Mouse (Mus musculus): Measurements from ENCODE around the gene Gast. TPM values are rescaled to one million over a fixed set of nuclear protein-coding genes. Genes with fewer than 3 reads are reported as not detected.
"Not testable (repeated sequence)": the region's sequence is repeated elsewhere in the genome, so short reads cannot be mapped to it uniquely, and the experiment has no call there.

The Gast gene
- polyA plus RNA-seq, 1 experiment from 2014 or later = not detected

DNA sequence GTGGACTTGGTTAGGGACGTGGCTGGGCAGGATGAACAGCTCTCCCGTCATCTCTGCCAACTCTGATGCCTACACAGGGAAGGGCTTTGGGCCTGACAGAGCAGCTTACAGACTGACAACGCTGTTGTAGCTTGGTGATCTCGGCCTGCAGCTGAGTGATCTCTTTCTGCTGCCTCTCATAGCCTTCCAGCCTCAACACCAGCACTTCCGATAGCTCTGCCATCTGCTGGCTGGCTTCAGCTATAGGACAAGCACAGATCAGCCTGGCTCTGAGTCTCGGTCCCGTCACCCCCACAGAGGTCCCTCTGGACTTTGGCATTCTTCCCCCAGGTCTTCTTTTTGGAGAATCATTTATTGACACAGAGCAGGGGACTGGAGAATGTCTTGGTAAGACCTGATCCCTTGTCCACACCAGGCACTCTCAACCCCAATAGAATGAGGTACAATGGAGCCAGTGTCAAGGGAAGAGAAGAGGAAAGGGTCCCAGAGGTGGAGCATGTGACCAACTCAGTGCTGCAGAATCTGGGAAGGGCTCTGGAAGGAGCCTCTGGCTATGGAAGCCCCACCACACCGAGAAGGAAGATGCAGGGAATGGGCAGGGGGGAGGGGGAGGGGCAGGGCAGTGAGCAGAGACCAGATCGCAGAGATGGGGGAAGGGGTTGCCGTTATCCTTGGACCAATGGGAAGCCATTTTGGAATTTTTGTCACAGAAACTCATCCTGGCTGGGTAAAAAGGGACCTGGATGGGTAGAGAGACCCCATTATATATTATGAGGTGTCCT lies 18.1 kb downstream of the Gast start:
- WGBS = 38% methylated on average over 10 of the region's 10 CpGs
- H3K27ac ChIP-seq (replicated peaks) = 0 out of 2 replicates have a peak overlapping the region, but pooled peaks have one; percentile 14
- ATAC-seq (ENCODE audit: low read depth) = no peak
- peaks cover 26% of the 10 kb centered on the region for H3K27me3 ChIP-seq
- no peaks in the 10 kb centered on the region for H3K36me3 ChIP-seq
- H3K4me3 ChIP-seq = no peak overlapping the region
- H3K4me1 ChIP-seq (replicated peaks) = peaks cover 35% of the 10 kb centered on the region
- no peak overlapping the region for H3K9ac ChIP-seq
- H3K9me3 ChIP-seq = no peaks in the 10 kb centered on the region
- no peak overlapping the region for H3K4me2 ChIP-seq

DNA sequence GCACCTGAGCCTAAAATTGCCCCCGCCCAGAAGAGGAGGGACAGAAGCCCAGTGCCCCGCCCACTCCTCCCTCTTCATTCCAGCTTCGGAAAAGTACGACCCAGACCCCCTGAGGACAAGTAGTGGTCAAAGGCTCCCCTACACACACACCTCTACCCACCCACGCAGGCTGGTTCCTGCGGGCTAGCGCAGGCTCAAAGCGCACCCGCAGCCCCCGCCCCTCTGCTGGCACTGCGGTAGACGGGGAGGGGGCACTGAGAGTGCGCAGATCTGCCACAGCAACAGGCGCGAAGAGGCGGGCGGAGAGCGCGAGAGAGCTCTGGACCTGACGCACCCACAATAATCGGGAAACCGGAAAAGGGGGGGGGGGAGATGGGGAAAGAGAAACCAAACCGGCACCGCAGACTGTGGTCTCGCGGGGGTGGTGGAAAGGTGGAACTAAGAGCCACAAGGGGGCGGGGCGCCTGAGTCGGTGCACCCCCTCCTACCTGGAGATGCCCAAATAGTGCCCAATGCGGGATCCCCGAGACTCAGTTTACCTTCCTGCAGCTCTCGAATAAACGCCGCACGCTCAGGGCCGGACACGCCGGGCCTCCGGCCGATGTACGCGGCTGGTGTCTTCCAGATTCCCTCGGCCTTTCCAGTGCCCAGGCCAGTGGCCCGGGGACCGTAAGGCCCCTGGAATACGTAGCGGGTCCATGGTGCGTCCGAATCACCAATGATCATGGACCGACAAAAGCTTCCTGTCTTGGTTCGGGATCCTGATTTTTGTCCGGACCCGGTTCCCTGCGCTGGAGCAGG lies 21.1 kb downstream of the Gast start:
- Histone ChIP-seq H3K27ac (replicated peaks) (0 out of 2 replicates have a peak overlapping the region, but pooled peaks have one; percentile 42), H3K4me3 (peak overlapping the region; percentile 78)
- WGBS = 1% methylated on average over 54 of the region's 54 CpGs

DNA sequence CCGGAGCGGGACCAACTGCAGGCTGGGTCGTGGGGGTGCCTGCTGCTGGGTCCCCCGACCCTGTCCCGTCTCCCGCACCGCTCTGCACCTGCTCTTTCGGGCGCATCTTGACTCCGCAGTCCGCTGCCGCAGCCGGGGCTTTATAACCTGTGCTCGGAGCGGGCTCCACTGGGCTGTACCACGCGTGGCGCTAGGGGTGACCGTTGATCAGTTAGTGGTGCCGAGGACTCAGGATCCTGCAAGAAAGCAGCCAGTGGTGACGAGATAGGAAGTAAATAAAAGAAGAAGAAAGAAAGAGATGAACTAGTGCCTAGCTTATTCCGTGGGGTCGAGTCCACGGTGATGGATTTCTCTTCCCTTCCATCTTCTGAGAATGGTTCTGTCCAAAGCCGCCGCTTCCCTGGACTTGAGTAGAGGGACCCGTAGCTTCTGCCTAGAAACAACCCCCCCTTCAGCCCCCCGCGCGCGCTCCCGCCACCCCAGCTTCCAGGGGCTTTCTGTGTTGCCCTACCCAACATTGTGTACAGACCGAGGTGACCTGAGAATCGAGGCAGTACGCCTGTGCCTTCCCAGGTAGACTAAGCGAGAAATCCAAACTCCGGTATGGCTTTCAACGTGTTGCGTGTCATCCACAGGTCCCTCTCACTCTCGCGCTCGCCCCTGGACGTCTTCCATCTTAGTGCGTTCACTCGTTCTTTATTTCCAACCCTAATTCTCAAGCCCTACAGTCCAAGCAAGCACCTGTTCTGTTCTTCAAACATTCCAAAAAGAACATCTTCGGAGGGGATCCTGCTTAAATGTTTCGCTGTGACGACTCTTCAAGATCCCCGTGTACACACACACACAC lies 22.0 kb downstream of the Gast start, which contains the start of gene Hap1:
TSS of gene Hap1 (minus strand) at position 157 of the 847 bp plus-strand sequence.
- ATAC-seq (ENCODE audit: low read depth) = peak; percentile 74
- Histone ChIP-seq H3K4me3 (peak within 1 kb of the TSS; percentile 78), H3K27me3 (peaks cover 57% of the 10 kb centered on the region), H3K36me3 (no peaks in the 10 kb centered on the region), H3K4me1 (replicated peaks) (peaks cover 35% of the 10 kb centered on the region), H3K4me2 (peak within 1 kb of the TSS; percentile 100), H3K9me3 (no peaks in the 10 kb centered on the region), H3K9ac (peak within 1 kb of the TSS; percentile 78), H3K27ac (replicated peaks) (0 out of 2 replicates have a peak within 1 kb of the TSS, but pooled peaks have one; percentile 42)
- 2% methylated on average over 49 of the region's 49 CpGs for WGBS

More for the DNA sequence above, 21.1 kb downstream of the Gast start:
- Histone ChIP-seq H3K36me3 (no peaks in the 10 kb centered on the region), H3K27me3 (peaks cover 54% of the 10 kb centered on the region), H3K9me3 (no peaks in the 10 kb centered on the region), H3K4me1 (replicated peaks) (peaks cover 35% of the 10 kb centered on the region), H3K9ac (peak overlapping the region; percentile 78), H3K4me2 (peak overlapping the region; percentile 100)
- ATAC-seq (ENCODE audit: low read depth) = peak; percentile 42

DNA sequence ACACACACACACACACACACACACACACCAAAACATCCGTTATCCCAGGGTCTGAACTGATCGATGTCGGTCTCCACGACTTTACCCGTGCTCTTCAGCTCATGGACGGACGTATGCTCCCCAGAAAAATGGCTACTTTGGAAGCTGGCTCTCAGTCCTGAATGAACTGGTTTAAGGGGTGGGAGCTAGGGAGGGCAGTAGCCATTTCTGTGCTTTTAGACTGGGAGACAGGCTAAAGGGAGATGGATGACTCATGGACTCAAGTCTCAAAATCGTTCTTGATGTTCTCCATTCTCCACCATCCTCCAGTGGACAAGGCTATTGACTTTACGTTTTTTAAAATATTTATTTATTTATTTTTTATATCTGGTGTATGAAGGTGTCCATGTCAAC lies 22.6 kb downstream of the Gast start:
- H3K27ac ChIP-seq (replicated peaks) = no peak overlapping the region
- H3K4me1 ChIP-seq (replicated peaks) = peaks cover 34% of the 10 kb centered on the region
- peak overlapping the region; percentile 78 for H3K4me3 ChIP-seq
- no peaks in the 10 kb centered on the region for H3K9me3 ChIP-seq
- 15% methylated on average over 9 of the region's 9 CpGs for WGBS
- ATAC-seq (ENCODE audit: low read depth) = no peak
- peak overlapping the region; percentile 78; the same call in 1 of the 2 replicates for H3K9ac ChIP-seq
- peak overlapping the region; percentile 100 for H3K4me2 ChIP-seq
- H3K27me3 ChIP-seq = peaks cover 57% of the 10 kb centered on the region
- H3K36me3 ChIP-seq = no peaks in the 10 kb centered on the region

DNA sequence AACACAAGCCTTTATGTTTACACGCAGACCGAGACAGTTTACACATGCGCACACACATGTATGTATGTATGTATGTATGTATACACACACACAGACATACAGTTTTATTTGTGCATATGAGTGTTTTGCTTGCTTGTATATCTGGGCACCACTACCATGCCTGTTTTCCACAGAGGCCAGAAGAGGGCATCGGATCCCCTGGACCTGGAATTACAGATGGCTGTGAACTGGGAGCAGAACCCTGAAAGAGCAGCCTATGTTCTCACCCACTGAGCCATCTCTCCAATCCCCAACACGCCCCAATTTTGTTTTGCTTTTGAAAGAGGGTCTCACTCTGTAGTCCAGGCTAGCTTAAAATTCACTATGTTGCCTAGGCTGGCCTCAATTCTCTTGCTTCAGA lies 23.2 kb downstream of the Gast start:
- ATAC-seq (ENCODE audit: low read depth) = no peak
- no peak overlapping the region for H3K27ac ChIP-seq (replicated peaks)
- no peak overlapping the region for H3K4me3 ChIP-seq
- WGBS = 60% methylated on average over 5 of the region's 5 CpGs
- no peaks in the 10 kb centered on the region for H3K9me3 ChIP-seq
- peaks cover 30% of the 10 kb centered on the region for H3K4me1 ChIP-seq (replicated peaks)
- no peak overlapping the region for H3K4me2 ChIP-seq
- H3K27me3 ChIP-seq = peaks cover 57% of the 10 kb centered on the region
- H3K36me3 ChIP-seq = no peaks in the 10 kb centered on the region
- H3K9ac ChIP-seq = no peak overlapping the region

DNA sequence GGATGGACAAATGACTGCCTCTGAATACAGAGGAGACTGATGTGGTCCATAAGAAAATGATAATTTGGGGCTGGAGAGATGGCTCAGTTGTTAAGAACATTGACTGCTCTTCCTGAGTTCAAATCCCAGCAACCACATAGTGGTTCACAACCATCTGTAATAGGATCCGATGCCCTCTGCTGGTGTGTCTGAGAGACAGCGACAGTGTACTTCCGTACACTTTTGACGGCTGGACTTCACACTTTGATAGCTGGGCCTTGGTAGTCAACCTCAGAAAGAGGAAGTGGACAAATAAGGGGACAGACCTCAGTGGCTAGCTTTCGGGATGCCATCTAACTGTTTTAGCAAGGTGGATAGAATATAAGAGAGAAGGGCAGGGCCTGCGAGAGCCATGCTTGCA lies 26.0 kb downstream of the Gast start:
- Histone ChIP-seq H3K4me3 (no peak overlapping the region), H3K27me3 (peaks cover 40% of the 10 kb centered on the region), H3K4me2 (no peak overlapping the region), H3K27ac (replicated peaks) (no peak overlapping the region), H3K9ac (no peak overlapping the region), H3K9me3 (no peaks in the 10 kb centered on the region), H3K36me3 (no peaks in the 10 kb centered on the region), H3K4me1 (replicated peaks) (peaks cover 23% of the 10 kb centered on the region)
- 79% methylated on average over 6 of the region's 6 CpGs for WGBS
- ATAC-seq (ENCODE audit: low read depth) = no peak

DNA sequence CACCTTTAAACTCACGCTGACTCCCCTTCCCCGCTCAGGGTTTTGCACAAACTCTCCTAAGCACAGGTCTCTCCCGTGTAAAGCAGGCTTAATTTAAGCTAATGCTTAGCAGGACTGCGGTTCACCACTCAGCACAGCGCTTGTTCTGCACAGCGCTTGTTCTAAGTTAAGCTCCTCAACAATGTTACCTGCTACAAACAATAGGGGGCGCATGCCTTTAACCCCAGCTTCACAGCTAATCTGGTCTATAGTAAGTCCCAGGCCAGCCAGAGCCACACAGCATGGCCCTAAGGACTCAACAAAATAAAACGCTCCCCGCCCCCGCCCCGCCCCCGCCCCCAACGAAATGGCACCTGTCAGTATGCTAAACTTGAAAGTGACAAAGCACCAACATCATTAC lies 26.9 kb downstream of the Gast start:
- H3K27ac ChIP-seq (replicated peaks); H3K4me2 ChIP-seq; H3K36me3 ChIP-seq; H3K9ac ChIP-seq; ATAC-seq (ENCODE audit: low read depth); H3K9me3 ChIP-seq; H3K4me3 ChIP-seq: not testable (repeated sequence)
- peaks cover 18% of the 10 kb centered on the region for H3K4me1 ChIP-seq (replicated peaks)
- peaks cover 40% of the 10 kb centered on the region for H3K27me3 ChIP-seq
- no CpG with 5 or more reads among the region's 13 CpGs for WGBS

DNA sequence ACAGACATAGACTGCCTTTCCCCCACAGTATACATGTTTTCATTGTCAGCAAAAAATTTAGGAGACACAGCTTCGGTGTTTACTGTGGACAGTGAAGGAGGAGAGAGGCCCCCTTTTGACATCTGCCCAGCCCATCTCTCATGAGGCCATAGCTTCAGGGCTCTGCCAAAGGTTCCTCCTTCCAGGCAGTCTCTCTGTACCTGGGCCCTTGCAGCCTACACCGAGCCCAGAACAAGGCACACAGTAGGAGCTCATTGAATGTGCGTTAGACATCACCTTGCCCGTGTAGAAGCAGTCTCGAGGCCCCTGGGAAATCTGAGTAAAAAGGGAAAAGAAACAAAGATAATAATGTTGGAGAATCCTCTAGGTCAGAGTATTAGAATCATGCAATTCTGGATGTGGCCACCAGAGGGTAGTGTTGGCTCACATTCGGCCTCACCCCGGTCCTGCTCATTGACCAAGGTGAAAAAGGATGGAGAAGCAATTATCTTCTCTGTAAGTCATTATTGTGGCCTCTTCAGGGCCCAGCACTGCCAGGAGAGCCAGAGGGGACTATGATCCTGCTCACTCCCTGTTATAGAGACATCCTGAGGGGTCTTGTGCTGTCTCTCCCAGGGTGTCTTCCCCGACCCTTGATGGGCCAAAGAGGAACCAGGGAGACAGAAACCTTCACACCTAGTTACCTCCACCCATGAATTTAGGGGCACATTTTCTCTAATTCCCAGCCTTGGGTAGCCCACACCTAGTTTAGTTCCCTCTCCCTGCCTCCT lies 28.2 kb downstream of the Gast start:
- WGBS = 15% methylated on average over 8 of the region's 8 CpGs
- H3K36me3 ChIP-seq = no peaks in the 10 kb centered on the region
- peaks cover 11% of the 10 kb centered on the region for H3K4me1 ChIP-seq (replicated peaks)
- no peak overlapping the region for H3K4me2 ChIP-seq
- no peak overlapping the region for H3K4me3 ChIP-seq
- no peaks in the 10 kb centered on the region for H3K9me3 ChIP-seq
- no peak overlapping the region for H3K9ac ChIP-seq
- peaks cover 29% of the 10 kb centered on the region for H3K27me3 ChIP-seq
- peak; percentile 80 for ATAC-seq (ENCODE audit: low read depth)
- no peak overlapping the region for H3K27ac ChIP-seq (replicated peaks)

DNA sequence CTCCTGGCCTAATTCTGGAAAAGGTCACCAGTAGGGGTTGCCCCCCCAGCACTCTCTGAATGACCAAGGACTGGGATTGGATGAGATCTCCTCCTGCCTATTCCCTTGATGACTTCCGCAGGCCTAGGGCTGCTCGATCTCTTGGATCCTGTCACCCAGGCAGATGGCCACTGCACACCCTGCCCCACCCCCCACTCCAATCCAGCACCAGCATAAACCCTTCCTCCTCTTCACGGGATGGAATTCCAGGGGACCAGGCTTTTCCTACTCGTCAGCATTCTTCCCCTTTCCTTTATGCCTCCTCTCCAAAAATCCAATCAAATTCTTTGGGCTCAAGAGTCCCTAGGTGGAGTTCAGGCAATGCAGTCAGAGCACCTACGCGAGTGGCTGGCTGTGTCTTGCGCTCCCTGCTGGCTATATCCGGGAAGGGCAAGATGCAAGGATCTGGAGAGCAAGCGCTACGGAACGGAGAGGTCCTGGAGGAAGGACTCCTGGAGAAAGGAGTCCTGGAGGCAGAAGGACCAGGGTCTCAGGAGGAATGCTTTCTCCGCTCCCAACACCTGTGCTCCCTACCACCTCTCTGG lies 28.9 kb downstream of the Gast start:
- peaks cover 11% of the 10 kb centered on the region for H3K4me1 ChIP-seq (replicated peaks)
- no peaks in the 10 kb centered on the region for H3K9me3 ChIP-seq
- no peak overlapping the region for H3K9ac ChIP-seq
- H3K4me2 ChIP-seq = no peak overlapping the region
- H3K36me3 ChIP-seq = no peaks in the 10 kb centered on the region
- peaks cover 24% of the 10 kb centered on the region for H3K27me3 ChIP-seq
- peak; percentile 37 for ATAC-seq (ENCODE audit: low read depth)
- no peak overlapping the region for H3K4me3 ChIP-seq
- 20% methylated on average over 12 of the region's 12 CpGs for WGBS
- H3K27ac ChIP-seq (replicated peaks) = no peak overlapping the region

DNA sequence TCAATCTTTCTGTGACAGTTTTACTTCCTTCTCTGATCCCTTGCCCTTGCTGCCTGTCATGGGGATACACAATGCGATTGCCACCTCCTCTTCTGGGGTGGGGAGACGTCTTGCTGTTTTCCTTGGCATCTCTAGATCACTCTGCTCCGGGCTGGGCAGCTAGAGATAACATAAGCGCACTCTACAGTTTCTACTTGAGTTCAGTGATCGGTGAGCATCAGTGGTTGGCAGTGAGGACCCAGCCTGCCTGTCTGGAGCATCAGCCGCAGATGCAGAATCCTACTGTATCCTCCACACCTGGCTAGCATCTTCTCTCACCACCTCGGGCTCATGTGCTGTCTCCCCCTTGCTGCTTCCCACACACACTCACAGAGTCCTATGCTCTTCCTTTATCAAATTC lies 34.9 kb downstream of the Gast start:
- no peak overlapping the region for H3K4me3 ChIP-seq
- 0 out of 2 replicates have a peak overlapping the region, but pooled peaks have one; percentile 4 for H3K27ac ChIP-seq (replicated peaks)
- no peak for ATAC-seq (ENCODE audit: low read depth)
- H3K27me3 ChIP-seq = no peaks in the 10 kb centered on the region
- no peak overlapping the region for H3K9ac ChIP-seq
- 64% methylated on average over 7 of the region's 7 CpGs for WGBS
- no peaks in the 10 kb centered on the region for H3K4me1 ChIP-seq (replicated peaks)
- no peak overlapping the region for H3K4me2 ChIP-seq
- peaks cover 39% of the 10 kb centered on the region for H3K36me3 ChIP-seq
- H3K9me3 ChIP-seq = no peaks in the 10 kb centered on the region

DNA sequence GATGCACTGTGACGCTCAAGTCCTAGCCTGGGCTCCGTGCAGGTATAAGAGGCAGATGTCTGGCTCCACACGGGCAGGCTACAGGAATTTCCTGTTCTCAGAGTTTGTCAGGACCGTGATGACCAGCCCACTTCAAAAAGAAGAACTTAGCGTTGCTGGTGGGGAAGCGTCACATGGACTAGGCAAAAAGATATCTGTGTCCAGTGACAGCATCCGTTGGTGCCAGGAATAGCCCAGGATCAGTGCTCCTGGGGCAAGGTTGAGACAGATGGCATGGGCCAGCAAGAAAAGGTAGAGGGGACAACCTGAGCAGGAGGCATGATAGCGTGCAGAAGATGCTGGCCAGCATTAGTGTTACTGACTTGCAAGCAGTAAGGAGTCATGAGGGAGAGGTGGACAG lies 35.6 kb downstream of the Gast start:
- no peak overlapping the region for H3K9ac ChIP-seq
- no peak for ATAC-seq (ENCODE audit: low read depth)
- 80% methylated on average over 8 of the region's 8 CpGs for WGBS

More for the DNA sequence above, 35.6 kb downstream of the Gast start:
- peaks cover 43% of the 10 kb centered on the region for H3K36me3 ChIP-seq
- H3K4me3 ChIP-seq = no peak overlapping the region
- H3K4me2 ChIP-seq = no peak overlapping the region
- no peak overlapping the region for H3K27ac ChIP-seq (replicated peaks)
- H3K4me1 ChIP-seq (replicated peaks) = no peaks in the 10 kb centered on the region
- H3K27me3 ChIP-seq = no peaks in the 10 kb centered on the region
- no peaks in the 10 kb centered on the region for H3K9me3 ChIP-seq

All from neural tube, embryonic 13.5 days (tissue).